Mouse (Mus musculus) heart, adult 8-10 months (tissue): ENCODE measurements around the gene Mink1. TPM values are rescaled to one million over a fixed set of nuclear protein-coding genes. Genes with fewer than 3 reads are reported as not detected.
"Not testable (repeated sequence)": the region's sequence is repeated elsewhere in the genome, so short reads cannot be mapped to it uniquely, and the experiment has no call there.

Experiments used
- DNase-seq: peaks from one replicate; pipeline ENCODE4 v3.0.0; 2022; ENCODE audit warnings: low spot score
- total RNA-seq, 4 experiments: library from RNA; stranded (reverse); gene quantifications; 2 replicates each; pipeline ENCODE4 v1.2.4; 2022

Mink1 gene
- total RNA-seq, 4 experiments from 2014 or later, result 47.8 to 52.8 (median 49.4) TPM

GRCm38 (mm10) chr11:70553940-70554339 lies 8.7 kb upstream of the Mink1 start:
- DNase-seq, result no peak

- no peak for DNase-seq
These were observed 5.1 kb upstream of the Mink1 start for GRCm38 (mm10) chr11:70557545-70557944.

- DNase-seq, result no peak
These were observed 769 bp upstream of the Mink1 start for GRCm38 (mm10) chr11:70561937-70562286.

GRCm38 (mm10) chr11:70562995-70563469 lies 351 bp downstream of the Mink1 start:
- DNase-seq, result no peak

- DNase-seq, result peak; percentile 36
These were observed 992 bp downstream of the Mink1 start for GRCm38 (mm10) chr11:70563470-70564275.

GRCm38 (mm10) chr11:70564276-70564873 lies 1.7 kb downstream of the Mink1 start:
- DNase-seq, result no peak

GRCm38 (mm10) chr11:70566586-70566985 lies 3.9 kb downstream of the Mink1 start:
- DNase-seq, result peak; percentile 20

- not testable (repeated sequence) for DNase-seq
These were observed 7.9 kb downstream of the Mink1 start for GRCm38 (mm10) chr11:70570614-70571013.

GRCm38 (mm10) chr11:70571641-70572040 lies 9.0 kb downstream of the Mink1 start:
- DNase-seq, result no peak

- DNase-seq, result no peak
These were observed 9.7 kb downstream of the Mink1 start for GRCm38 (mm10) chr11:70572348-70572902.

GRCm38 (mm10) chr11:70573872-70574271 lies 11.2 kb downstream of the Mink1 start:
- no peak for DNase-seq

GRCm38 (mm10) chr11:70577201-70577600 lies 14.5 kb downstream of the Mink1 start:
- DNase-seq, result no peak

- DNase-seq, result no peak
These were observed 16.3 kb downstream of the Mink1 start for GRCm38 (mm10) chr11:70578962-70579361.

GRCm38 (mm10) chr11:70579710-70580357 lies 17.2 kb downstream of the Mink1 start:
- DNase-seq, result no peak

GRCm38 (mm10) chr11:70580358-70580720 lies 17.7 kb downstream of the Mink1 start:
- no peak for DNase-seq

- DNase-seq, result no peak
These were observed 18.2 kb downstream of the Mink1 start for GRCm38 (mm10) chr11:70580921-70581320.

GRCm38 (mm10) chr11:70582196-70582595 lies 19.5 kb downstream of the Mink1 start:
- DNase-seq, result no peak

- DNase-seq, result no peak
These were observed 20.5 kb downstream of the Mink1 start for GRCm38 (mm10) chr11:70583022-70583714.

GRCm38 (mm10) chr11:70583775-70584174 lies 21.1 kb downstream of the Mink1 start:
- DNase-seq, result no peak

- peak; percentile 58 for DNase-seq
These were observed 22.8 kb downstream of the Mink1 start for GRCm38 (mm10) chr11:70585457-70585856.

- DNase-seq, result no peak
These were observed 23.6 kb downstream of the Mink1 start for GRCm38 (mm10) chr11:70586261-70586660.

GRCm38 (mm10) chr11:70586954-70587353 lies 24.3 kb downstream of the Mink1 start:
- DNase-seq, result no peak
